Mouse (Mus musculus): ENCODE data around the gene Tbcd.
A peak's percentile ranks its signal among the peaks of the same experiment; 100 is the strongest.

Gene Tbcd

GRCm38 (mm10) chr11:121441653-121442052, 10.1 kb upstream of the Tbcd start:
- TF ChIP-seq GATA4 (IDR thresholded peaks at IDR 0.05; ENCODE audit: insufficient replicate concordance, low read length) = no peak

- no peak for TF ChIP-seq GATA4 (IDR thresholded peaks at IDR 0.05; ENCODE audit: insufficient replicate concordance, low read length)
Observed at GRCm38 (mm10) chr11:121442076-121442475, 9.7 kb upstream of the Tbcd start.

DNA sequence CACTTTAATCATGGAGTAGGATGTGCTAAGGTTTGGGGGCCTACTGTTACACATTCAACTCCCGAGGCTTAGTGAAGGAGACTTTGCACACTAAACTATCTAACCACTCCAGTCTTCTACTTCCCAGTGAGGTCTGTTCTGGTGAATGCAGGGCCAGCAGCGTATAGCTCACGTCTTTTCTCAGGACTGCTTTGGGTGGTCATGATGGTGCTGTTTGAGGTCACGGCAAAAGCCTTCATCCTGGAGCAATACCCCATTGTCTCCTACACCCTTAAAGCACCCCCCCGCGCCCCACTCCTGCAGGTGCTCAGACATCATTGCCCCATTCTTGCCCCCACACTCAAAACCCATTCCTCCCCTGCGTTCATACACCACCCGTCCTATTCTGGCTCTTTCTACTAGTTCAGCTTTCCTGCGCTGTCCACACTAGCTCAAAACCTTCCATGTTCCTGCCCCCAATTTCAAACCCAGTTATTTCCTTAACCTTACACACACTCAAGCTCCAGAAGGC, 478 bp upstream of the Tbcd start:
- TF ChIP-seq GATA4 (IDR thresholded peaks at IDR 0.05; ENCODE audit: insufficient replicate concordance, low read length) = no peak

DNA sequence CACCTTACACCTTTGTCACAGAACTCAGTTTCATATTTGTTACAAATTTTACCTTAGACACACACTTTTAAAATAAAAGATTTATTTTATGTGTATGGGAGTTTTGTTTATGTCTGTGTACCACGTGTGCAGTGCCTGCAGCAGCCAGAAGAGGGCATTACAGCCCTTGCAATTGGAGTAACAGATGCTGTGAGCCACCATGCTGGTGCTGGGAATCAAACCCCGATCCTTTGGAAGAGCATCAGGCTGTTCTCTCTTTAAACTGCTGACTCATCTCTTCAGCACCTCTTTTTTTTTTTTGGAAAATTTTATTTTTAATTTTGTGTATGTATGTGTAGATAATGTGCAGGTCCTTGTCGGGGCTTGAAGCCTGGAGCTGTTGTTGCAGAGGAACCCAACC, 6.1 kb downstream of the Tbcd start:
- TF ChIP-seq GATA4 (IDR thresholded peaks at IDR 0.05; ENCODE audit: insufficient replicate concordance, low read length) = no peak

GRCm38 (mm10) chr11:121467408-121467807, 15.7 kb downstream of the Tbcd start:
- no peak for TF ChIP-seq GATA4 (IDR thresholded peaks at IDR 0.05; ENCODE audit: insufficient replicate concordance, low read length)

GRCm38 (mm10) chr11:121474831-121475230, 23.1 kb downstream of the Tbcd start:
- TF ChIP-seq GATA4 (IDR thresholded peaks at IDR 0.05; ENCODE audit: insufficient replicate concordance, low read length) = no peak

GRCm38 (mm10) chr11:121475699-121476415, 24.1 kb downstream of the Tbcd start:
- no peak for TF ChIP-seq GATA4 (IDR thresholded peaks at IDR 0.05; ENCODE audit: insufficient replicate concordance, low read length)

- TF ChIP-seq GATA4 (IDR thresholded peaks at IDR 0.05; ENCODE audit: insufficient replicate concordance, low read length) = no peak
Observed at GRCm38 (mm10) chr11:121479476-121480203, 27.9 kb downstream of the Tbcd start.

DNA sequence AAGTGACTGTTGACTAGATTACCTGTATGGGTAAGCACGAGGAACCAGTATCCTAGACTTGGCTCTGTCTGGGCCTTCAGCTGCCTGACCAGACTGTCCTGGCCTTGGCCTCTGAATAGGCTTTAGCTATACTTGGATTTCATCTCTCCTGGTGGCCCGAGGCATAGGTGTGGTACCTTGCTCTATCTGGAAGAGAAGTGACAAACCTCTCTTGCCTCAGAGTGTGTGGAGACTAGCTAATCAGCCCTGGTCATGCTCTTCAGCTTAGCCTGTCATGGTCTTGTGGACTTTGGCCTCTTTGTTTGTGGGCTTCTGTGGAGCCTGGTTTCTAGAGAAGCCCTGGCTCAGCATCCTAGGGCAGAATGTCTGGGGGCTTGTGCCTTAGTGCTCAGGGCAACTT, 29.4 kb downstream of the Tbcd start:
- TF ChIP-seq GATA4 (IDR thresholded peaks at IDR 0.05; ENCODE audit: insufficient replicate concordance, low read length) = no peak

DNA sequence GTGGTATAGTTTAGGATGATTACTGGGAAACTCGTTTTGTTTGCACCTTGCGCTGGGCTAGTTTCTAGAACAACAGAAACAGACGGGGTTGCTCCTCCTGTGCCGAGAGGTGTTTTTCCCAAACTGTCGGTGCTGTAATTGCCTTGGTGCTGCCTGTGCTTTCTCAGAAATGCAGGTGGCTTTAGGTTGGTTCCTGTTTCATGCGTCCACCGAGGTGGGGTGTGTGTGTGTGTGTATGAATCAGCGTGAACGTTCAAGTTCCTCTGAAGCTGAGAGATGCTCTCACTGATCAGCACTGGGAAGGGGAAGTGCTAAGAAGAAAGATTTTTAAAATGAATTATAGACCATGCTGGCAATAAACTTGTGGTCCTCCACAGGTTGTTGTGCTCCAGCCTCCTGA, 34.1 kb downstream of the Tbcd start:
- TF ChIP-seq GATA4 (IDR thresholded peaks at IDR 0.05; ENCODE audit: insufficient replicate concordance, low read length) = no peak

DNA sequence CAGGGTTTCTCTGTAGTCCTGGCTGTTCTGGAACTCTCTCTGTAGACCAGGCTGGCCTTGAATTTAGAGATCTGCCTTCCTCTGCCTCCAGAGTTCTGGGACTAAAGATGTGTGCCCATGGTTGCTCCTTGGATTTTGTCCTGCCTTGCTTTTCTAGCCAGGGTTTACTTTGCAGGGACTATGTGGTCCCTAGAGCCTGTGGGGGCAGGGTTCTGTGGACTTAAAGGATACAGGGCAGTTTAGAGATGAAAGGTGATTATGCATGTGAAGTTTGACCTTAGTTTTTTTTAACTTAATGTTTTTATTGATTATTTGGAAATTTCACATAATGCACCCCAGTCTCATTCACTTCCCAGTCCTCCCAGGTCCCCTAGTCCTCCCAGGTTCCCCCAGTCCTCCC, 38.9 kb downstream of the Tbcd start:
- no peak for TF ChIP-seq GATA4 (IDR thresholded peaks at IDR 0.05; ENCODE audit: insufficient replicate concordance, low read length)

- peak; percentile 28; the same call in 1 of the 2 replicates for TF ChIP-seq GATA4 (IDR thresholded peaks at IDR 0.05; ENCODE audit: insufficient replicate concordance, low read length)
Observed at GRCm38 (mm10) chr11:121500595-121500994, 48.8 kb downstream of the Tbcd start.

GRCm38 (mm10) chr11:121501525-121501924, 49.8 kb downstream of the Tbcd start:
- TF ChIP-seq GATA4 (IDR thresholded peaks at IDR 0.05; ENCODE audit: insufficient replicate concordance, low read length) = no peak

- TF ChIP-seq GATA4 (IDR thresholded peaks at IDR 0.05; ENCODE audit: insufficient replicate concordance, low read length) = no peak
Observed at GRCm38 (mm10) chr11:121502000-121502860, 50.5 kb downstream of the Tbcd start.

DNA sequence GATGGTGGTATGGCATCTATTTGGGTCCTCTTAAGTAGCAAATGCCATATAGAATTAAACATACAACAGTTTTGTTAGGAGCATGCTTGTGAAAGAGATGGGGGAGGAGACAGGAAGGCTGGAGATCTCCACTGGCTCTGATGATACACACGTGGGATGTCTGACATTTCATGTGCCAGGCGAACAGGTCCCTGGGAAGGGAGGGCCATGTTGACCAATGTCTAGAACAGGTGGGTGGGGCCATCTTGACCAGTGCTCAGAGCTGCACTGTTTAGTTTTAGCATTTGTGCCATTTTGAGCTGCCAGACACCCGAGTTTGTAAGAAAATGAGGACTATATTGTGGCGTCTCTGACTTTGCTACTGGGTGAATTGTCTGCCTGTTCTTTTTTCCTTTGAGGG, 56.7 kb downstream of the Tbcd start:
- TF ChIP-seq GATA4 (IDR thresholded peaks at IDR 0.05; ENCODE audit: insufficient replicate concordance, low read length) = no peak
